Mouse (Mus musculus) hindbrain, postnatal 0 days (tissue): ENCODE measurements at regions not wholly inside any gene's neighbourhood (a gene's known extent, or its start where the extent isn't known, plus 50 kb on each side); places are given as distances from the start of the nearest gene placed in this dataset.

ENCODE experiments used
- ATAC-seq: fragments of 200-750 bp; cut with Nextera tagmentation; 2 replicates; pipeline ENCODE4 v1.8.0; 2017; ENCODE audit warnings: mild to moderate bottlenecking, moderate TSS enrichment, moderate library complexity
- DNase-seq: peaks from one replicate; pipeline ENCODE4 v3.0.0-alpha.2; 2015; ENCODE audit warnings: low spot score
- H3K27ac ChIP-seq: fragments of 300-500 bp; sonication (generic); 2 replicates; pipeline ENCODE4 v1.5.1; 2014; ENCODE audit warnings: mild to moderate bottlenecking
- H3K27me3 ChIP-seq: fragments of 300-500 bp; sonication (generic); 2 replicates; pipeline ENCODE4 v1.6.1; 2014; ENCODE audit warnings: low read length, mixed read lengths; ENCODE audit not compliant: insufficient read depth
- H3K36me3 ChIP-seq: fragments of 300-500 bp; sonication (generic); 2 replicates; pipeline ENCODE4 v1.6.1; 2014; ENCODE audit warnings: low read length, mixed read lengths; ENCODE audit not compliant: insufficient read depth
- H3K4me1 ChIP-seq: fragments of 300-500 bp; sonication (generic); 2 replicates; pipeline ENCODE4 v1.6.1; 2014; ENCODE audit warnings: antibody characterized with exemption, low read length, mixed read lengths; ENCODE audit not compliant: insufficient read depth
- H3K4me2 ChIP-seq: fragments of 300-500 bp; sonication (generic); 2 replicates; pipeline ENCODE4 v1.6.1; 2014; ENCODE audit warnings: low read depth, mild to moderate bottlenecking, low read length, moderate library complexity, mixed read lengths
- H3K4me3 ChIP-seq: fragments of 300-500 bp; sonication (generic); 2 replicates; pipeline ENCODE4 v1.5.1; 2014; ENCODE audit warnings: low read length
- H3K9ac ChIP-seq: fragments of 300-500 bp; sonication (generic); replicated peaks from 2 replicates; pipeline ENCODE4 v1.6.1; 2014; ENCODE audit warnings: mild to moderate bottlenecking, low read length, moderate library complexity, mixed read lengths
- H3K9me3 ChIP-seq: fragments of 300-500 bp; sonication (generic); 2 replicates; pipeline ENCODE4 v1.6.1; 2016; ENCODE audit warnings: low read length, mixed read lengths
- CTCF ChIP-seq: IDR thresholded peaks from 2 replicates; pipeline ENCODE4 v1.5.1; 2016; ENCODE audit warnings: antibody characterized with exemption, control low read depth, low read depth
- WGBS: fragments of 180-500 bp; shearing (Covaris S2); extraction: QIAGEN DNeasy Blood & Tissue Kit; methylation state at CpG from one replicate; pipeline ENCODE4 v1.1.7; 2014; 5-methylcytosine and 5-hydroxymethylcytosine counted together

- no peak overlapping the region for H3K4me3 ChIP-seq
- ATAC-seq = no peak
- WGBS = 86% methylated on average over 3 of the region's 3 CpGs
- DNase-seq = no peak
- H3K9me3 ChIP-seq = no peaks in the 10 kb centered on the region
- no peak for TF ChIP-seq CTCF
- no peaks in the 10 kb centered on the region for H3K4me1 ChIP-seq
- no peak overlapping the region for H3K4me2 ChIP-seq
- no peaks in the 10 kb centered on the region for H3K27me3 ChIP-seq
- H3K9ac ChIP-seq = no peak overlapping the region
- no peak overlapping the region for H3K27ac ChIP-seq
- no peaks in the 10 kb centered on the region for H3K36me3 ChIP-seq
Measured at GRCm38 (mm10) chr15:51403581-51403980, 2481.1 kb upstream of the Gm7489 start.

GRCm38 (mm10) chr15:51409791-51410308 is 2474.9 kb upstream of the Gm7489 start:
- ATAC-seq (no peak), DNase-seq (no peak)
- Histone ChIP-seq H3K4me2 (no peak overlapping the region), H3K36me3 (no peaks in the 10 kb centered on the region), H3K4me3 (no peak overlapping the region), H3K9ac (no peak overlapping the region), H3K4me1 (no peaks in the 10 kb centered on the region), H3K9me3 (no peaks in the 10 kb centered on the region), H3K27ac (no peak overlapping the region), H3K27me3 (no peaks in the 10 kb centered on the region)
- WGBS = 78% methylated on average over 6 of the region's 6 CpGs
- no peak for TF ChIP-seq CTCF

- no peak overlapping the region for H3K4me3 ChIP-seq
- H3K36me3 ChIP-seq = no peaks in the 10 kb centered on the region
- no peak for DNase-seq
- H3K9ac ChIP-seq = no peak overlapping the region
- H3K4me2 ChIP-seq = no peak overlapping the region
- no peak overlapping the region for H3K27ac ChIP-seq
- H3K9me3 ChIP-seq = no peaks in the 10 kb centered on the region
- H3K4me1 ChIP-seq = no peaks in the 10 kb centered on the region
- no peaks in the 10 kb centered on the region for H3K27me3 ChIP-seq
- ATAC-seq = no peak
- TF ChIP-seq CTCF = no peak
Measured at GRCm38 (mm10) chr15:51411966-51412365, 2472.7 kb upstream of the Gm7489 start.

GRCm38 (mm10) chr15:51442606-51443005 is 2442.1 kb upstream of the Gm7489 start:
- Histone ChIP-seq H3K4me3 (no peak overlapping the region), H3K4me1 (no peaks in the 10 kb centered on the region), H3K27ac (no peak overlapping the region), H3K9ac (no peak overlapping the region), H3K27me3 (no peaks in the 10 kb centered on the region), H3K9me3 (no peaks in the 10 kb centered on the region), H3K36me3 (no peaks in the 10 kb centered on the region), H3K4me2 (no peak overlapping the region)
- WGBS = 83% methylated on average over 2 of the region's 2 CpGs
- TF ChIP-seq CTCF = no peak
- DNase-seq (no peak), ATAC-seq (no peak)

GRCm38 (mm10) chr15:51469895-51470294 is 2414.8 kb upstream of the Gm7489 start:
- DNase-seq (no peak), ATAC-seq (no peak)
- Histone ChIP-seq H3K9ac (no peak overlapping the region), H3K36me3 (no peaks in the 10 kb centered on the region), H3K4me2 (no peak overlapping the region), H3K4me1 (no peaks in the 10 kb centered on the region), H3K27me3 (no peaks in the 10 kb centered on the region), H3K4me3 (no peak overlapping the region), H3K9me3 (no peaks in the 10 kb centered on the region), H3K27ac (no peak overlapping the region)
- TF ChIP-seq CTCF = no peak
- WGBS = 80% methylated on average over 3 of the region's 3 CpGs

GRCm38 (mm10) chr15:51471143-51471542 is 2413.6 kb upstream of the Gm7489 start:
- Histone ChIP-seq H3K27me3 (no peaks in the 10 kb centered on the region), H3K9ac (no peak overlapping the region), H3K9me3 (no peaks in the 10 kb centered on the region), H3K27ac (no peak overlapping the region), H3K36me3 (no peaks in the 10 kb centered on the region), H3K4me3 (no peak overlapping the region), H3K4me1 (no peaks in the 10 kb centered on the region), H3K4me2 (no peak overlapping the region)
- 77% methylated on average over 1 of the region's 1 CpGs for WGBS
- no peak for TF ChIP-seq CTCF
- DNase-seq (no peak), ATAC-seq (no peak)

GRCm38 (mm10) chr15:51472049-51472448 is 2412.7 kb upstream of the Gm7489 start:
- no peaks in the 10 kb centered on the region for H3K27me3 ChIP-seq
- no peak for TF ChIP-seq CTCF
- ATAC-seq (no peak), DNase-seq (no peak)
- 93% methylated on average over 2 of the region's 2 CpGs for WGBS
- no peaks in the 10 kb centered on the region for H3K9me3 ChIP-seq
- H3K36me3 ChIP-seq = no peaks in the 10 kb centered on the region
- H3K4me2 ChIP-seq = no peak overlapping the region
- no peak overlapping the region for H3K9ac ChIP-seq
- H3K4me1 ChIP-seq = no peaks in the 10 kb centered on the region
- no peak overlapping the region for H3K27ac ChIP-seq
- no peak overlapping the region for H3K4me3 ChIP-seq

GRCm38 (mm10) chr15:51481856-51482255 is 2402.8 kb upstream of the Gm7489 start:
- 77% methylated on average over 4 of the region's 4 CpGs for WGBS
- DNase-seq (no peak), ATAC-seq (no peak)
- Histone ChIP-seq H3K4me2 (no peak overlapping the region), H3K4me1 (no peaks in the 10 kb centered on the region), H3K27ac (no peak overlapping the region), H3K9ac (no peak overlapping the region), H3K4me3 (no peak overlapping the region), H3K36me3 (no peaks in the 10 kb centered on the region), H3K27me3 (no peaks in the 10 kb centered on the region), H3K9me3 (no peaks in the 10 kb centered on the region)
- TF ChIP-seq CTCF = no peak
